Mouse (Mus musculus) intestine, embryonic 14.5 days (tissue): Measurements from ENCODE around the gene Pgpep1. TPM values are rescaled to one million over a fixed set of nuclear protein-coding genes. Genes with fewer than 3 reads are reported as not detected.

ENCODE experiments used
- ATAC-seq: fragments of 200-750 bp; cut with Nextera tagmentation; replicated peaks from 2 replicates; pipeline ENCODE4 v1.8.0; 2017; ENCODE audit warnings: low read depth, moderate number of reproducible peaks, moderate TSS enrichment, moderate library complexity; ENCODE audit not compliant: low FRiP score, low TSS enrichment
- DNase-seq: peaks from one replicate; pipeline ENCODE4 v3.0.0-alpha.2; 2018; ENCODE audit warnings: low spot score
- H3K27ac ChIP-seq: fragments of 300-500 bp; sonication (generic); 2 replicates; pipeline ENCODE4 v1.5.1; 2014; ENCODE audit warnings: low read depth, mild to moderate bottlenecking, control low read depth
- H3K27me3 ChIP-seq: fragments of 300-500 bp; sonication (generic); replicated peaks from 2 replicates; pipeline ENCODE4 v1.6.1; 2014; ENCODE audit warnings: low read length, control low read depth; ENCODE audit not compliant: control insufficient read depth, insufficient read depth
- H3K36me3 ChIP-seq: fragments of 300-500 bp; sonication (generic); 2 replicates; pipeline ENCODE4 v1.6.1; 2014; ENCODE audit warnings: low read length, control low read depth; ENCODE audit not compliant: control insufficient read depth, insufficient read depth
- H3K4me1 ChIP-seq: fragments of 300-500 bp; sonication (generic); replicated peaks from 2 replicates; pipeline ENCODE4 v1.6.1; 2014; ENCODE audit warnings: low read length, control low read depth, mixed read lengths; ENCODE audit not compliant: control insufficient read depth, insufficient read depth
- H3K4me2 ChIP-seq: fragments of 300-500 bp; sonication (generic); 2 replicates; pipeline ENCODE4 v1.6.1; 2014; ENCODE audit warnings: low read length
- H3K4me3 ChIP-seq: fragments of 300-500 bp; sonication (generic); 2 replicates; pipeline ENCODE4 v1.5.1; 2014; ENCODE audit warnings: low read depth, low read length, control low read depth, mixed read lengths
- H3K9ac ChIP-seq: fragments of 300-500 bp; sonication (generic); 2 replicates; pipeline ENCODE4 v1.6.1; 2014; ENCODE audit warnings: mild to moderate bottlenecking, low read length
- H3K9me3 ChIP-seq: fragments of 300-500 bp; sonication (generic); 2 replicates; pipeline ENCODE4 v1.6.1; 2016; ENCODE audit warnings: low read length, control low read depth; ENCODE audit not compliant: control insufficient read depth
- WGBS: fragments of 180-500 bp; shearing (Covaris S2); extraction: QIAGEN DNeasy Blood & Tissue Kit; methylation state at CpG from one replicate; pipeline ENCODE4 v1.1.7; 2014; 5-methylcytosine and 5-hydroxymethylcytosine counted together
- polyA plus RNA-seq: library from polyadenylated mRNA; unstranded; fragments of >200 nt; fragmentation: Nextera tagmentation; extraction: Ambion mirVana; gene quantifications from 2 replicates; pipeline ENCODE4 v1.2.1, GENCODE M21; 2014

Pgpep1 gene
- 65.5 and 65.9 TPM in 2 replicates for polyA plus RNA-seq

- DNase-seq (peak; percentile 81), ATAC-seq (peak; percentile 80)
- H3K27me3 ChIP-seq: no peaks in the 10 kb centered on the region
- peaks cover 24% of the 10 kb centered on the region for H3K36me3 ChIP-seq
- peak within 1 kb of the TSS; percentile 78 for H3K4me3 ChIP-seq
- WGBS: 2% methylated on average over 14 of the region's 14 CpGs
- peaks cover 18% of the 10 kb centered on the region for H3K4me1 ChIP-seq
- H3K9ac ChIP-seq: peak within 1 kb of the TSS; percentile 75
- H3K9me3 ChIP-seq: no peaks in the 10 kb centered on the region
- H3K4me2 ChIP-seq: peak within 1 kb of the TSS; percentile 97
- peak within 1 kb of the TSS; percentile 62 for H3K27ac ChIP-seq
Measured at GRCm38 (mm10) chr8:70660273-70660725, at the start of gene Pgpep1. Gene Pgpep1 (minus strand): TSS chr8:70660388.

GRCm38 (mm10) chr8:70709794-70710193 is 49.6 kb upstream of the Pgpep1 start:
- no peak overlapping the region for H3K4me2 ChIP-seq
- H3K4me3 ChIP-seq: no peak overlapping the region
- no peaks in the 10 kb centered on the region for H3K9me3 ChIP-seq
- H3K27me3 ChIP-seq: no peaks in the 10 kb centered on the region
- no peak for DNase-seq
- 88% methylated on average over 9 of the region's 9 CpGs for WGBS
- H3K4me1 ChIP-seq: no peaks in the 10 kb centered on the region
- H3K36me3 ChIP-seq: no peaks in the 10 kb centered on the region
- no peak overlapping the region for H3K27ac ChIP-seq
- H3K9ac ChIP-seq: no peak overlapping the region
- ATAC-seq: no peak

DNA sequence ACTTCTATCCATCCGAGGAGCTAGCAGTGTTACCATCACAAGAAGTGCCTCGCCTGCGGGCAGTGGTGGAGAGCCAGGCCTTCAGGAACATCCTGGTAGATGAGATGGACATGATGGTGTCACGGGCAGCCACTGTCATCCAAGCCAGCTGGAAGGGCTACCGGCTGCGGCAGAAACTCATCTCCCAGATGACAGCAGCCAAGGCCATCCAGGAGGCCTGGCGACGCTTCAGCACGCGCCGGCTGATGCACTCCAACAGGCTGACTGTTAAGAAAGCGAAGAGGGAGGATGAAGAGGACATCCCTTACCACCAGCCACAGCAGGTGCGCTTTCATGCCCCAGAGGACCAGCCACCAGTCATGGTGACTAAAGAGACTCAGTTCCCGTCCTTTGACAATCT is 48.1 kb upstream of the Pgpep1 start:
- H3K27ac ChIP-seq: no peak overlapping the region
- ATAC-seq (no peak), DNase-seq (no peak)
- H3K4me2 ChIP-seq: no peak overlapping the region
- WGBS: 90% methylated on average over 14 of the region's 14 CpGs
- H3K4me1 ChIP-seq: no peaks in the 10 kb centered on the region
- no peak overlapping the region for H3K9ac ChIP-seq
- H3K4me3 ChIP-seq: no peak overlapping the region
- 0 out of 2 replicates have a peak, but pooled peaks cover 7% of the 10 kb centered on the region for H3K36me3 ChIP-seq
- no peaks in the 10 kb centered on the region for H3K27me3 ChIP-seq
- H3K9me3 ChIP-seq: no peaks in the 10 kb centered on the region

GRCm38 (mm10) chr8:70703287-70703686 is 43.1 kb upstream of the Pgpep1 start, which contains the start of gene Iqcn:
Gene Iqcn (plus strand): TSS chr8:70703457.
- Histone ChIP-seq H3K4me1 (peaks cover 9% of the 10 kb centered on the region), H3K4me2 (peak within 1 kb of the TSS; percentile 63; the same call in 1 of the 2 replicates), H3K27me3 (no peaks in the 10 kb centered on the region), H3K9ac (no peak within 1 kb of the TSS), H3K4me3 (no peak within 1 kb of the TSS), H3K27ac (peak within 1 kb of the TSS; percentile 16; the same call in 1 of the 2 replicates), H3K9me3 (no peaks in the 10 kb centered on the region), H3K36me3 (peaks cover 13% of the 10 kb centered on the region; the same call in 1 of the 2 replicates)
- no peak for ATAC-seq
- no peak for DNase-seq
- 95% methylated on average over 3 of the region's 3 CpGs for WGBS

- WGBS: 89% methylated on average over 3 of the region's 3 CpGs
- Histone ChIP-seq H3K4me1 (peaks cover 12% of the 10 kb centered on the region), H3K4me2 (peak overlapping the region; percentile 63; the same call in 1 of the 2 replicates), H3K9ac (no peak overlapping the region), H3K27ac (0 out of 2 replicates have a peak overlapping the region, but pooled peaks have one; percentile 11), H3K27me3 (no peaks in the 10 kb centered on the region), H3K9me3 (no peaks in the 10 kb centered on the region), H3K4me3 (no peak overlapping the region), H3K36me3 (peaks cover 13% of the 10 kb centered on the region; the same call in 1 of the 2 replicates)
- no peak for DNase-seq
- no peak for ATAC-seq
Measured at GRCm38 (mm10) chr8:70702842-70703182, 42.6 kb upstream of the Pgpep1 start.

DNA sequence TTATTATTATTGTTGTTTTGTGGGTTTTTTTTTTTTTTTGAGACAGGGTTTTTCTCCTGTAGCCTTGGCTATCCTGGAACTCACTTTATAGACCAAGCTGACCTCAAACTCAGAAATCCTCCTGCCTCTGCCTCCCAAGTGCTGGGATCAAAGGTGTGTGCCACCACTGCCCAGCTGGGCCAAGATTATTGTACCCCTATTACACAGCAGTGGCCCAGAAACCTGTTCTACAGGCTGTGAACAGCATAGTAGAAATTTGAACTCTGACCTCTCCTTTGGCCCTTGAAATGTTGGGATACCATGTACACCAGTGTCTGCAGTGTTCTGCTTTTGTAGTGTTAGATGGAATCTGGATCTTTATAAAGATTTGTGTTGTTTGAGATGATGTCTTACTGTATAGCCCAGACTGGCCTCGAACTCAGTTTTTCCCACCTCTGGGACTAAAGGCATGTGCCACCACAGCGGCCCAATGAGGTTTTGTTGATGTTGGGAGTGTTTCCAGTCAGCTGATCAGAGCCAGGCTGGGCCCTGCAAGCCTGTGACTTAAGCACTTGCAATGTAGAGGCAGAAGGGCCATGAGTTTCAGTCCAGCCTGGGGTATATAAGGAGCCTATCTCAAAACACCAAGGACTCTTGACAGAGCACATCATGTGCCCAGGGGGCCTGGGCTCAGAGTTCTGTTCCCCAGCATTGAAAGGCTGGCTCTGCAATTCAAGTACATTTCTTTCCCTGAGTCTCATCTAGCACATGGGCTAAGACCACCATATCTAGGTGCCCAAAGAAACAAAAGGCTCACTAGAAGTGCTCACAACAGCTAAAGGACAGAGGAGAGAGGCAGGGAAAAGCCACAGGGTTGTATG is 42.0 kb upstream of the Pgpep1 start:
- peaks cover 18% of the 10 kb centered on the region for H3K4me1 ChIP-seq
- 0 out of 2 replicates have a peak overlapping the region, but pooled peaks have one; percentile 11 for H3K27ac ChIP-seq
- H3K36me3 ChIP-seq: peaks cover 13% of the 10 kb centered on the region; the same call in 1 of the 2 replicates
- H3K4me2 ChIP-seq: peak overlapping the region; percentile 63
- DNase-seq (no peak), ATAC-seq (no peak)
- no peaks in the 10 kb centered on the region for H3K27me3 ChIP-seq
- WGBS: 79% methylated on average over 2 of the region's 2 CpGs
- no peaks in the 10 kb centered on the region for H3K9me3 ChIP-seq
- H3K9ac ChIP-seq: no peak overlapping the region
- no peak overlapping the region for H3K4me3 ChIP-seq

DNA sequence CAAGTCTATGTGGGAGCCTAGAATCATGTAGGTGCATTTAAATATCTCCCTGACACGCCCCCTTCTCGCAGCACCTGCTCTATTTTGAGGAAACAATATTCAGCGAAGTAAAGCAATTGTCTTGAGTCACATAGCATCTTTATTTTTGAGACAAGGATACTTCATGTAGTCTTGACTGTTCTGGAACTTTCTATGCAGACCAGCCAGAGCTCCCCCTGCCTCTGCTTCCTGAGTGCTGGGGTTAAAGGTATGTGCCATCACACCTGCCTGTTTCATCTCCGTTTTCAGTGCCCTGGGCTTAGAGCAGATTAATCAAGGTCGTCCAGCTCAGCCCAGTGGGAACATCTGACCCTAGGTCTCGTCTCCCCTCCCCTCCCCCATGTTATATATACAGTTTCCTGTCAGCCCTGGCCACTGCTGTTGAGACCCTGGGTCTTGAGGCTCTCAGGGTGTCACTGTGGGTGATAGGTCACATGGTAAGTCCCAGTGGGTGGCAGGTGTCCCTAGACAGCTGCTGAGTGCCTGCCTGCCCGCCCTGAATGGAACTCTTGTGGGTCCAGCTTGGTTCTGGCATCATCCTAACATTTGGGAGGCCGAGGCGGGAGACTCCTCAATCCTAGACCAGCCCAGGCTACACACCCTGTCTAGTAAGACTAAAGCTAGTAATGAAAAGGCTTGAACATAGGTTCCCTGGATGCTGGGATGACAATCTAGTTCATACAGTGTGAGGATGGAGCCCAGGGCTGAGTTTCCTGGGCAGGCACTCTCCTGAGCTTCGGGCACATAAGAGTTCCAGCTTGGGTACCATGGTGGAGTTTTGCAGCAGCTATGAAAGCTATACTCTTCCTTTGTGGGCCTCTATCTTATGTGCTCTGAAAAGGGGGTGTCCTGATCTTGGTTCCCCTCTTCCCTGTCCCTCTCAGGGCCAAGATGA is 41.1 kb upstream of the Pgpep1 start:
- peaks cover 27% of the 10 kb centered on the region for H3K4me1 ChIP-seq
- H3K27ac ChIP-seq: peak overlapping the region; percentile 99; the same call in 1 of the 2 replicates
- DNase-seq (peak; percentile 66), ATAC-seq (no peak)
- peak overlapping the region; percentile 98 for H3K4me3 ChIP-seq
- H3K4me2 ChIP-seq: peak overlapping the region; percentile 63
- H3K27me3 ChIP-seq: no peaks in the 10 kb centered on the region
- H3K9ac ChIP-seq: peak overlapping the region; percentile 100
- WGBS: 53% methylated on average over 10 of the region's 10 CpGs
- H3K9me3 ChIP-seq: no peaks in the 10 kb centered on the region
- peaks cover 13% of the 10 kb centered on the region; the same call in 1 of the 2 replicates for H3K36me3 ChIP-seq

DNA sequence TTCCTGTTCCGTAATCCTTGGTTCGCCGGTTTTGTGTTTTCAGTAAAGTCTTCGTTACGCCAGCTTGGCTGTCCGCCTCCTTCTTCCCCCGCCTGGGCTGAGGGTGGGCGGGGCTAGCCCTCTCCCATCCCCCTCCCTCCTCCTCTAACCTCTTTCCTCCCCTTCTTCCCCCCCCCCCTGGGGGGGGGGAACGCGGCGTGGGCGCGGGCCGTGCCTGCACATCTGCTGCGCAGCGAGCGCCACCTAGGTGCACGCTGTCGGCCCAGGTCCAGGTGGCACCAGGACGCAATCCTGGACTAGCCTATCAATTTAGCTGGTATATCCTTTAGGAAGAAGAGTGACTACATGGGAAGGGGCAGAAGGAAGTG is 40.4 kb upstream of the Pgpep1 start:
- DNase-seq (peak; percentile 97), ATAC-seq (no peak)
- H3K36me3 ChIP-seq: peaks cover 13% of the 10 kb centered on the region; the same call in 1 of the 2 replicates
- H3K27me3 ChIP-seq: no peaks in the 10 kb centered on the region
- H3K9me3 ChIP-seq: no peaks in the 10 kb centered on the region
- WGBS: 0% methylated on average over 20 of the region's 20 CpGs
- H3K9ac ChIP-seq: peak overlapping the region; percentile 100
- H3K27ac ChIP-seq: peak overlapping the region; percentile 99
- H3K4me1 ChIP-seq: peaks cover 34% of the 10 kb centered on the region
- H3K4me2 ChIP-seq: peak overlapping the region; percentile 63
- peak overlapping the region; percentile 98 for H3K4me3 ChIP-seq
